Mouse (Mus musculus) bone marrow macrophage, adult 2 months (primary cell): ENCODE data around the gene Slc39a10. TPM values are rescaled to one million over a fixed set of nuclear protein-coding genes. Genes with fewer than 3 reads are reported as not detected.
"Not testable (repeated sequence)": the region's sequence is repeated elsewhere in the genome, so short reads cannot be mapped to it uniquely, and the experiment has no call there.

Source experiments
- H3K27ac ChIP-seq: 2 replicates; pipeline ENCODE4 v1.5.1; 2012; ENCODE audit warnings: low read depth, low read length; ENCODE audit not compliant: insufficient read depth
- H3K4me1 ChIP-seq: 2 replicates; pipeline ENCODE4 v1.6.1; 2012; ENCODE audit warnings: low read length; ENCODE audit not compliant: control insufficient read depth, insufficient read depth
- H3K4me3 ChIP-seq: 2 replicates; pipeline ENCODE4 v1.5.1; 2012; ENCODE audit warnings: mild to moderate bottlenecking, low read length, moderate library complexity; ENCODE audit not compliant: insufficient read depth
- CTCF ChIP-seq: IDR thresholded peaks from 2 replicates; pipeline ENCODE4 v1.5.1; 2012; ENCODE audit warnings: low read depth, mild to moderate bottlenecking, low read length, moderate library complexity
- POLR2A ChIP-seq: IDR thresholded peaks from 2 replicates; pipeline ENCODE4 v1.6.1; 2012; ENCODE audit warnings: mild to moderate bottlenecking, low read depth, low read length, borderline replicate concordance
- polyA plus RNA-seq: library from polyadenylated mRNA; stranded (reverse); fragments of >200 nt; gene quantifications from 2 replicates; pipeline ENCODE4 v1.2.4, GENCODE M21; 2012; ENCODE audit not compliant: missing spikeins, insufficient read depth, insufficient read length

Gene Slc39a10
- polyA plus RNA-seq, 1 experiment = 15.4 TPM

DNA sequence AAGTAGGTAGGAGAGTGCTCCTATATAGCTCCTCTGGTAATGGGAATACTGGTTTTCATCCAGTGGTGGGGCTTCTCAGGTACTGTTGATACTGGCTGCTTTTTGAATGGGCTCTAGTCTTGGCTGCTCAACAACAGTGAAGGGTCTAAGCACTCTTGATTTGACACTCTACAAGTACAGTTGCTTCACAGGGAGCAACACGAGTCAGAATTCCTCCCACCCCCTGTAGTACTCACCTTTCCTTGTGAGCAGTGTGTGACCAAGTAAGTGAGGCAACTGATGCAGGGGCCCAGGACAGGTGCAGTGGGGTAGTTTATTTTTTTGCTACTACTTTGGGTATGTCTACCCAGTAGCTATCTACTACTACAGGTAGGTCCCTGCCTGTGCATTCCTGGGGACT lies 87.6 kb downstream of the Slc39a10 start:
- Histone ChIP-seq H3K4me3 (no peak overlapping the region), H3K27ac (no peak overlapping the region), H3K4me1 (no peaks in the 10 kb centered on the region)
- TF ChIP-seq POLR2A (no peak), CTCF (no peak)

DNA sequence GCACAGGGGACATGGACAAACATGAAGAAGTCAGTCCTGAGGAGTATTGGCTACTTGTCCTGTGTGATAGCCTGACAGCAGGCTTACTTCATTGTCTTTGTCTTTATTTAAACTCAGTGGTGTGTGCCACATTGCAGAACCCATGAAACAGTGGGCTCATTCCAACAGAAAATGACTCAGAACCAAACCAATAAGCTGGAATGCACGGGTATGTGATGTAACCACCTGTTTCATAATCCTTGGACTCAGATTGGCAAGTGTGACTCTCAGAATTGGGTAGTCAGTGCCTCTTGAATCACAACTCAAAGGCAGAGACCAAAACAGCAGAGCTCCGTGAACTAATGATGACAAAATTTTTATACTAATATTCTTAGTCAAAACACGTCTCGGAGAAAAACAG lies 110.4 kb downstream of the Slc39a10 start:
- H3K27ac ChIP-seq, H3K4me3 ChIP-seq, H3K4me1 ChIP-seq: not testable (repeated sequence)

DNA sequence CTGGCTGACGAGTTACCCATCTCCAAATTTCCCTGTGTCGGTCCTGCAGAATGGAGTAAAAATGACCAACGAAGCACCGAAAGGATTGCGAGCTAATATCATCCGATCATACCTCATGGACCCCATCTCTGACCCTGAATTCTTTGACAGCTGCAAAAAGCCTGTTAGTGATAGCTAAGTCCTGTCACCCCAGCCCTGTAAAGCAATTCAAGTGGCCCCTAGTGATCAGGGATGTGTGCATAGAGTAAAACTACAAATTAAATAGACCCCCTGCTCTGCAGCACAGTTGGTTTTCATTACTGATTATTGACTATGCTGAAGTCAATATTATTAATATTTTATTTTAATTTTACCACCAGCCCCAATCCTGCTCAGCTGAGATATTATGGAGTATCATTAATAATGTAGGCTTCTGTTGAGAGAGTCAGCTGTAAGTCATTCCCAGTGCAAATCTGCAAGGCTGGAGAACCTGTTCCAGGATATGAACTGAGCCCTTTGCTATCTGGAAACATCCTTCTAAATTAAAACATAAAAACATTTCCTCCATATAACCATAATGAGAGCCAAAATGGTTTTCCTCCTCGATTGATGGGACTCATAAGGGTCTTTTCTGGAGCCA lies 122.5 kb downstream of the Slc39a10 start:
- not testable (repeated sequence) for H3K4me1 ChIP-seq, H3K4me3 ChIP-seq, H3K27ac ChIP-seq

DNA sequence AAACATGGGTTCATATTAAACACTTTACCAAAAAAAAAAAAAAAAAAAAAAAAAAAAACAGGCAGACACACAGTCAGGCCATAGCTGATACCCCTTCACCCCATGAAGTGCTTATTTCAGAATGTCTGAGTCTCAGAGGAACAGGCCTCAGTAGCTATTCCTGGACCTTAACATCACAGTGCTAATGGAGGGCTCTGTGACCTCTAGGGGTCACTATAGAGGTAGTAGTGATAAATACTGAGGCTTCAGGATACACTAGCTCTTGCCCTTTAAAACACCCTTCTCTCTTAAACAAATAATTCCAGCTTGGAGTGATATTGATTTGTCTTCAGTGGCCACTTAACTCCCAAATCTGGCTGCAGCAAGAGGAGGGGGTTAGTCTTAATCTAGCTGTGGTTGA lies 123.3 kb downstream of the Slc39a10 start:
- H3K4me1 ChIP-seq, H3K27ac ChIP-seq, H3K4me3 ChIP-seq: not testable (repeated sequence)

DNA sequence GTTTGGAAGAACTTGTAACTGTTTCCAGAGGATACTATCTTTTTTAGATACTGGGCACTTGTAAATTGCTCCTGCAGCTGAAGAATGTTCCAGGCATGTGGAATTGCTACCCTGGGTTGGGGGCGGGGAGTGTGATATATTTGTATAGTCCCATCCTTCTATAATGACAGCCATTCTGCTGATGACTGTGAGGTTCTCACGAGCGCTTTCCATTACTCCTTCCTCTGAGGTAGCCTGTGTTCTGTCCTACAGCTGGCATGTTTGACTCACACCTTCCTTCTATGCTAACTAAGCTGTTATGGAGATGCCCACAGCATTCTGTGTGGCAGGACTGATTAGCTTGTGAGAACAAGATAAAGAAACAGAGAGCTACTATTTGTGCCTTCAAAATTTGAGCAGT lies 128.1 kb downstream of the Slc39a10 start:
- H3K27ac ChIP-seq, H3K4me1 ChIP-seq, H3K4me3 ChIP-seq: not testable (repeated sequence)
